Mouse (Mus musculus) MEL (cell line): ENCODE data around the gene Shcbp1l. TPM values are rescaled to one million over a fixed set of nuclear protein-coding genes. Genes with fewer than 3 reads are reported as not detected.

Source experiments
- DNase-seq: peaks from one replicate; pipeline ENCODE4 v3.0.0; 2011; ENCODE audit warnings: low read depth, low spot score
- H3K27ac ChIP-seq: 2 replicates; pipeline ENCODE4 v1.5.1; 2012; ENCODE audit warnings: low read depth, mild to moderate bottlenecking, control low read depth, low read length, moderate library complexity; ENCODE audit not compliant: control insufficient read depth
- H3K27me3 ChIP-seq, 2 experiments: fragments of 150-350 bp in 1 of 2; sonication (generic) in 1 of 2; 2 replicates each; pipeline ENCODE4 v1.6.1; 2012; ENCODE audit warnings: low read length in 2 of 2, mild to moderate bottlenecking in 2 of 2, improper control_type of control experiment in 1 of 2, moderate library complexity in 1 of 2; ENCODE audit not compliant: insufficient read depth in 2 of 2, control insufficient read depth in 1 of 2
- H3K36me3 ChIP-seq, 2 experiments: 2 replicates each; pipeline ENCODE4 v1.6.1; 2012 to 2014; ENCODE audit warnings: low read length in 2 of 2, improper control_type of control experiment in 1 of 2, inconsistent platforms in 1 of 2, mild to moderate bottlenecking in 1 of 2; ENCODE audit not compliant: insufficient read depth in 2 of 2, control insufficient read depth in 1 of 2
- H3K4me1 ChIP-seq, 2 experiments: fragments of 150-350 bp in 1 of 2; sonication (generic) in 1 of 2; 2 replicates each; pipeline ENCODE4 v1.6.1; 2012; ENCODE audit warnings: low read length in 2 of 2, improper control_type of control experiment in 1 of 2, mild to moderate bottlenecking in 1 of 2; ENCODE audit not compliant: insufficient read depth in 2 of 2, control insufficient read depth in 1 of 2
- H3K4me3 ChIP-seq, 2 experiments: fragments of 150-350 bp in 1 of 2; sonication (generic) in 1 of 2; 2 replicates each; pipeline ENCODE4 v1.5.1; 2012; ENCODE audit warnings: low read depth in 2 of 2, low read length in 2 of 2, mild to moderate bottlenecking in 2 of 2, moderate library complexity in 2 of 2, control low read depth in 1 of 2, improper control_type of control experiment in 1 of 2; ENCODE audit not compliant: control insufficient read depth in 1 of 2, insufficient read depth in 1 of 2
- H3K79me2 ChIP-seq: 2 replicates; pipeline ENCODE4 v1.6.1; 2012; ENCODE audit warnings: mild to moderate bottlenecking, low read length, moderate library complexity; ENCODE audit not compliant: control insufficient read depth, poor library complexity, insufficient read depth
- H3K9ac ChIP-seq: 2 replicates; pipeline ENCODE4 v1.6.1; 2012; ENCODE audit warnings: low read depth, mild to moderate bottlenecking, control low read depth, low read length, moderate library complexity; ENCODE audit not compliant: control insufficient read depth, poor library complexity, severe bottlenecking
- H3K9me3 ChIP-seq: fragments of 150-350 bp; sonication (generic); replicated peaks from 2 replicates; pipeline ENCODE4 v1.6.1; 2012; ENCODE audit warnings: mild to moderate bottlenecking, low read length, improper control_type of control experiment, moderate library complexity; ENCODE audit not compliant: insufficient read depth
- BHLHE40 ChIP-seq: IDR thresholded peaks from 2 replicates; pipeline ENCODE4 v1.6.1; 2012; ENCODE audit warnings: low read depth, mild to moderate bottlenecking, inconsistent platforms, low read length, improper control_type of control experiment, borderline replicate concordance
- CHD1 ChIP-seq: IDR thresholded peaks from 2 replicates; pipeline ENCODE4 v1.6.1; 2012; ENCODE audit warnings: low read depth, mild to moderate bottlenecking, inconsistent platforms, low read length, improper control_type of control experiment
- CHD2 ChIP-seq: IDR thresholded peaks from 2 replicates; pipeline ENCODE4 v1.6.1; 2011; ENCODE audit warnings: low read length, improper control_type of control experiment
- CTCF ChIP-seq, 3 experiments: IDR thresholded peaks in 2 of 3; conservative IDR thresholded peaks in 1 of 3; 2 replicates each; pipeline ENCODE4 v1.5.1; 2011 to 2012; ENCODE audit warnings: low read length in 3 of 3, low read depth in 2 of 3, mild to moderate bottlenecking in 2 of 3, improper control_type of control experiment in 1 of 3, inconsistent platforms in 1 of 3, mixed read lengths in 1 of 3, moderate library complexity in 1 of 3; ENCODE audit not compliant: control insufficient read depth in 1 of 3, insufficient read depth in 1 of 3, poor library complexity in 1 of 3, severe bottlenecking in 1 of 3
- EP300 ChIP-seq, 2 experiments: IDR thresholded peaks; 2 replicates each; pipeline ENCODE4 v1.6.1; 2011; ENCODE audit warnings: improper control_type of control experiment in 2 of 2, low read length in 2 of 2, low read depth in 1 of 2, mild to moderate bottlenecking in 1 of 2
- ETS1 ChIP-seq: IDR thresholded peaks from 2 replicates; pipeline ENCODE4 v1.6.1; 2012; ENCODE audit warnings: low read depth, mild to moderate bottlenecking, inconsistent platforms, low read length, improper control_type of control experiment, moderate library complexity
- GATA1 ChIP-seq: IDR thresholded peaks from 2 replicates; pipeline ENCODE4 v1.6.1; 2011; ENCODE audit warnings: low read depth, low read length, improper control_type of control experiment
- MAX ChIP-seq: IDR thresholded peaks from 2 replicates; pipeline ENCODE4 v1.6.1; 2011; ENCODE audit warnings: low read length, improper control_type of control experiment
- MAZ ChIP-seq: IDR thresholded peaks from 2 replicates; pipeline ENCODE4 v1.6.1; 2012; ENCODE audit warnings: low read depth, mild to moderate bottlenecking, inconsistent platforms, low read length, improper control_type of control experiment
- MXI1 ChIP-seq: IDR thresholded peaks from 2 replicates; pipeline ENCODE4 v1.6.1; 2011; ENCODE audit warnings: mild to moderate bottlenecking, low read depth, low read length, improper control_type of control experiment
- MYB ChIP-seq: IDR thresholded peaks from 2 replicates; pipeline ENCODE4 v1.6.1; 2011; ENCODE audit warnings: mild to moderate bottlenecking, low read depth, low read length, improper control_type of control experiment
- NRF1 ChIP-seq: IDR thresholded peaks from 2 replicates; pipeline ENCODE4 v1.6.1; 2014; ENCODE audit warnings: low read depth, mild to moderate bottlenecking, inconsistent platforms, low read length, improper control_type of control experiment, moderate library complexity; ENCODE audit not compliant: poor library complexity, insufficient read depth, severe bottlenecking
- POLR2A ChIP-seq, 2 experiments: IDR thresholded peaks; 2 replicates each; pipeline ENCODE4 v1.6.1; 2011 to 2012; ENCODE audit warnings: low read length in 2 of 2, mild to moderate bottlenecking in 2 of 2, control low read depth in 1 of 2, improper control_type of control experiment in 1 of 2, low read depth in 1 of 2, moderate library complexity in 1 of 2; ENCODE audit not compliant: control insufficient read depth in 1 of 2, insufficient read depth in 1 of 2, poor library complexity in 1 of 2
- POLR2AphosphoS2 ChIP-seq: IDR thresholded peaks from 2 replicates; pipeline ENCODE4 v1.6.1; 2011; ENCODE audit warnings: low read length, improper control_type of control experiment
- RAD21 ChIP-seq: IDR thresholded peaks from 2 replicates; pipeline ENCODE4 v1.6.1; 2011; ENCODE audit warnings: mild to moderate bottlenecking, low read depth, low read length, improper control_type of control experiment
- RCOR1 ChIP-seq: IDR thresholded peaks from 2 replicates; pipeline ENCODE4 v1.6.1; 2012; ENCODE audit warnings: low read depth, mild to moderate bottlenecking, inconsistent platforms, low read length, improper control_type of control experiment
- SIN3A ChIP-seq: IDR thresholded peaks from 2 replicates; pipeline ENCODE4 v1.6.1; 2012; ENCODE audit warnings: low read length, improper control_type of control experiment, inconsistent platforms
- TAL1 ChIP-seq: IDR thresholded peaks from 2 replicates; pipeline ENCODE4 v1.6.1; 2012; ENCODE audit warnings: mild to moderate bottlenecking, inconsistent platforms, low read length, moderate library complexity, mixed read lengths
- TBP ChIP-seq: IDR thresholded peaks from 2 replicates; pipeline ENCODE4 v1.8.0; 2011; ENCODE audit warnings: low read depth, low read length, improper control_type of control experiment
- TCF12 ChIP-seq: IDR thresholded peaks from 2 replicates; pipeline ENCODE4 v1.6.1; 2014; ENCODE audit warnings: low read depth, mild to moderate bottlenecking, inconsistent platforms, low read length, improper control_type of control experiment, moderate library complexity
- ZC3H11A ChIP-seq: IDR thresholded peaks from 2 replicates; pipeline ENCODE4 v1.6.1; 2012; ENCODE audit warnings: low read depth, mild to moderate bottlenecking, inconsistent platforms, low read length, improper control_type of control experiment
- polyA plus RNA-seq, 2 experiments: library from polyadenylated mRNA; stranded (reverse) in 1 of 2; unstranded in 1 of 2; fragments of >175 nt in 1 of 2; fragments of >200 nt in 1 of 2; gene quantifications; 2 replicates each; pipeline versions ENCODE4 v1.2.1 to v1.2.4; 2012; ENCODE audit warnings: low replicate concordance in 2 of 2, low read depth in 1 of 2; ENCODE audit not compliant: insufficient read length in 2 of 2, insufficient read depth in 1 of 2, missing spikeins in 1 of 2
- total RNA-seq: library from RNA; depleted of rRNA; stranded (reverse); fragments of 300-350 nt; gene quantifications from 2 replicates; pipeline ENCODE4 v1.2.3, GENCODE M21; 2012

Gene Shcbp1l
- total and polyA plus RNA-seq, 3 experiments: 2.4 to 3.7 TPM; not detected in 1

- TF ChIP-seq MXI1 (peak; percentile 93), TCF12 (no peak), NRF1 (peak; percentile 57; the same call in 1 of the 2 replicates)
Measured at GRCm38 (mm10) chr1:153424770-153425584, at the start of gene Shcbp1l (continued).

GRCm38 (mm10) chr1:153376446-153376845 is 48.5 kb upstream of the Shcbp1l start:
- DNase-seq: no peak
- Histone ChIP-seq H3K9ac (no peak overlapping the region), H3K27ac (no peak overlapping the region), H3K36me3 (no peaks in the 10 kb centered on the region), H3K9me3 (no peaks in the 10 kb centered on the region), H3K27me3 (peaks cover 2 to 8% of the 10 kb centered on the region in 2 experiments; a peak in 3 of 4 replicates), H3K4me3 (no peak overlapping the region), H3K79me2 (no peaks in the 10 kb centered on the region), H3K4me1 (no peaks in the 10 kb centered on the region)
- TF ChIP-seq MAZ (no peak), MAX (no peak), RCOR1 (no peak), POLR2AphosphoS2 (no peak), GATA1 (no peak), CHD2 (no peak), POLR2A (IDR thresholded peaks at IDR 0.05; ENCODE audit: control insufficient read depth in 1 of 2, insufficient read depth in 1 of 2, low read depth in 1 of 2, low read length in 2 of 2, poor library complexity in 1 of 2) (no peak), CTCF (IDR thresholded peaks at IDR 0.05 in 2 of 3, conservative IDR thresholded peaks at IDR 0.05 in 1 of 3; ENCODE audit: control insufficient read depth in 1 of 3, insufficient read depth in 1 of 3, low read depth in 2 of 3, low read length in 3 of 3, poor library complexity in 1 of 3, severe bottlenecking in 1 of 3) (no peak), RAD21 (no peak), SIN3A (no peak), ZC3H11A (no peak), CHD1 (no peak), EP300 (IDR thresholded peaks at IDR 0.05; ENCODE audit: low read depth in 1 of 2, low read length in 2 of 2) (no peak), TBP (no peak), ETS1 (no peak), MYB (no peak), TCF12 (no peak), TAL1 (no peak), BHLHE40 (no peak)
